Mouse (Mus musculus) CD4-positive naive resting alpha-beta T cell, adult 57 days (primary cell): ENCODE data around the gene Olfr812. TPM values are rescaled to one million over a fixed set of nuclear protein-coding genes. Genes with fewer than 3 reads are reported as not detected.

Experiments
- total RNA-seq: library from RNA; stranded (reverse); gene quantifications from one replicate; pipeline ENCODE4 v1.2.4, GENCODE M21; 2023

Olfr812 gene
- not detected for total RNA-seq

GRCm38 (mm10) chr10:129845994-129846393 lies at the start of gene Olfr812:
TSS of gene Olfr812 (minus strand) at chr10:129846094.

DNA sequence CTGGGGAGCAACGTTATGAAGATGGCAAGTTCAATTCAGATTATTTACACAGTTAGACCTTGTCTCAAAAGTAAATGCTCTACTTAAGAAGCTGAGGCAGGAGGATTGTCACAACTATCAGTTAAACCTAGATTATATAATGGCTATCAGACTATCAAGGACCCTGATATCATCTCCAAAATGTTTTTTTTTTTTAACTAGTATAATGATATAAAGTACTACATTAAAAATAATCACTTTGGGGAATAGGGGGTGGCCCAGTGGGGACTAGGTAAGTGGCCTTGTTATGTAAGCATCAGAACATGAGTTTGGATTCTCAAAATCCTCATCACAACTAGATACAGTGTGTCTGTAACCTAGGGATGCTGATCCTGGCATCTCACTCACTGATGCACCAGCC lies 33.9 kb upstream of the Olfr812 start, which contains the start of gene Olfr814:
TSS of gene Olfr814 (minus strand) at position 101 of the 400 bp plus-strand sequence.

GRCm38 (mm10) chr10:129855067-129855466 lies 9.2 kb upstream of the Olfr812 start, which contains the start of gene Olfr813:
TSS of gene Olfr813 (plus strand) at chr10:129855367.

GRCm38 (mm10) chr10:129804296-129804695 lies 41.6 kb downstream of the Olfr812 start, which contains the start of gene Olfr811:
TSS of gene Olfr811 (minus strand) at chr10:129804396.

DNA sequence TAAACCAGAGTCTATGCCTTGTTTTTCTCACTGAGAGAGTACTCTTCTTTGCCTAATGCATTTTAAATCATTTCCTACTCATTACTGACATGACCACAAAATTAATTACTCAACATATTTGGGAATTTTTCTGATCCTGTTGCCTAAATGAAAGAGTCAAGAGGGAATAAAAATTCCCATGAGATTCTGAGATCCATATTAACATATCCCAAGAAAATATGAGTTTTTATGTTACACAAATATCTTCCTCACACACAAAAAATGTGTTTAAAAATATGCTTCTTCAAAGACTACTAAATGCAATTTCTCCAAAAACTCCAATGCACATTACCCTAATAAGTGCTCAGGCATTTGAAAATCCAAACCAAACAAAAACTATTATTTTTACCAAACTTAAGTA lies 51.1 kb downstream of the Olfr812 start, which contains the start of gene Olfr810:
TSS of gene Olfr810 (minus strand) at position 101 of the 400 bp plus-strand sequence.

Other genes with a start within 250 kb of the Olfr812 start
- gene Olfr796, start 233.5 kb downstream of the Olfr812 start, total RNA-seq: not detected
- gene Olfr798, start 218.2 kb downstream of the Olfr812 start, total RNA-seq: not detected
- not detected for gene Olfr799, start 208.6 kb downstream of the Olfr812 start, total RNA-seq
- gene Olfr800, start 188.4 kb downstream of the Olfr812 start, total RNA-seq: not detected
- not detected for gene Olfr801, start 172.2 kb downstream of the Olfr812 start, total RNA-seq
- gene Olfr802, start 157.9 kb downstream of the Olfr812 start, total RNA-seq: not detected
- gene Olfr803, start 151.8 kb downstream of the Olfr812 start, total RNA-seq: not detected
- not detected for gene Olfr804, start 142.9 kb downstream of the Olfr812 start, total RNA-seq
- gene Olfr805, start 116.7 kb downstream of the Olfr812 start, total RNA-seq: not detected
- gene Olfr806, start 104.2 kb downstream of the Olfr812 start, total RNA-seq: not detected
- not detected for gene Olfr807, start 88.3 kb downstream of the Olfr812 start, total RNA-seq
- gene Olfr808, start 80.6 kb downstream of the Olfr812 start, total RNA-seq: not detected
- not detected for gene Olfr809, start 71.5 kb downstream of the Olfr812 start, total RNA-seq
- gene Olfr810, start 51.2 kb downstream of the Olfr812 start, total RNA-seq: not detected
- not detected for gene Olfr811, start 41.7 kb downstream of the Olfr812 start, total RNA-seq
- not detected for gene Olfr813, start 9.3 kb upstream of the Olfr812 start, total RNA-seq
- not detected for gene Olfr814, start 33.8 kb upstream of the Olfr812 start, total RNA-seq
- not detected for gene Olfr815, start 59.8 kb upstream of the Olfr812 start, total RNA-seq
- gene Olfr816, start 69.5 kb upstream of the Olfr812 start, total RNA-seq: not detected
- gene Olfr818, start 103.0 kb upstream of the Olfr812 start, total RNA-seq: not detected
- gene Olfr819, start 121.2 kb upstream of the Olfr812 start, total RNA-seq: not detected
- not detected for gene Olfr247, start 130.0 kb upstream of the Olfr812 start, total RNA-seq
- gene Gm10310, start 139.0 kb upstream of the Olfr812 start, total RNA-seq: not detected
- not detected for gene Olfr820, start 166.5 kb upstream of the Olfr812 start, total RNA-seq
- gene Olfr821, start 184.3 kb upstream of the Olfr812 start, total RNA-seq: not detected
- not detected for gene Olfr822, start 225.1 kb upstream of the Olfr812 start, total RNA-seq